Mouse (Mus musculus) liver, embryonic 13.5 days (tissue): ENCODE data around the gene Rcor1. TPM values are rescaled to one million over a fixed set of nuclear protein-coding genes. Genes with fewer than 3 reads are reported as not detected.

ENCODE experiments used
- ATAC-seq: fragments of 200-750 bp; cut with Nextera tagmentation; 2 replicates; pipeline ENCODE4 v1.8.0; 2017; ENCODE audit warnings: low read depth, mild to moderate bottlenecking, moderate number of reproducible peaks, moderate library complexity
- DNase-seq: peaks from one replicate; pipeline ENCODE4 v3.0.0; 2022
- H3K27ac ChIP-seq: fragments of 300-500 bp; sonication (generic); 2 replicates; pipeline ENCODE4 v1.5.1; 2015; ENCODE audit warnings: moderate library complexity, mild to moderate bottlenecking, inconsistent platforms
- H3K27me3 ChIP-seq: fragments of 300-500 bp; sonication (generic); 2 replicates; pipeline ENCODE4 v1.6.1; 2015; ENCODE audit warnings: mild to moderate bottlenecking, inconsistent platforms
- H3K36me3 ChIP-seq: fragments of 300-500 bp; sonication (generic); 2 replicates; pipeline ENCODE4 v1.6.1; 2015; ENCODE audit warnings: mild to moderate bottlenecking, inconsistent platforms
- H3K4me1 ChIP-seq: fragments of 300-500 bp; sonication (generic); replicated peaks from 2 replicates; pipeline ENCODE4 v1.6.1; 2015; ENCODE audit warnings: inconsistent platforms
- H3K4me2 ChIP-seq: fragments of 300-500 bp; sonication (generic); 2 replicates; pipeline ENCODE4 v1.6.1; 2015; ENCODE audit warnings: inconsistent platforms, mild to moderate bottlenecking, moderate library complexity
- H3K4me3 ChIP-seq: fragments of 300-500 bp; sonication (generic); replicated peaks from 2 replicates; pipeline ENCODE4 v1.5.1; 2015; ENCODE audit warnings: mild to moderate bottlenecking, inconsistent platforms
- H3K9ac ChIP-seq: fragments of 300-500 bp; sonication (generic); 2 replicates; pipeline ENCODE4 v1.6.1; 2015; ENCODE audit warnings: mild to moderate bottlenecking, inconsistent platforms
- H3K9me3 ChIP-seq: fragments of 300-500 bp; sonication (generic); replicated peaks from 2 replicates; pipeline ENCODE4 v1.6.1; 2016; ENCODE audit warnings: inconsistent platforms
- WGBS: fragments of 180-500 bp; shearing (Covaris S2); methylation state at CpG from one replicate; pipeline ENCODE4 v1.1.7; 2015; ENCODE audit not compliant: insufficient replicate concordance; 5-methylcytosine and 5-hydroxymethylcytosine counted together
- polyA plus RNA-seq: library from polyadenylated mRNA; unstranded; fragments of >200 nt; fragmentation: Nextera tagmentation; extraction: Ambion mirVana; gene quantifications from 2 replicates; pipeline ENCODE4 v1.2.1, GENCODE M21; 2015

The Rcor1 gene
- polyA plus RNA-seq, 1 experiment from 2014 or later: 5.8 TPM

DNA sequence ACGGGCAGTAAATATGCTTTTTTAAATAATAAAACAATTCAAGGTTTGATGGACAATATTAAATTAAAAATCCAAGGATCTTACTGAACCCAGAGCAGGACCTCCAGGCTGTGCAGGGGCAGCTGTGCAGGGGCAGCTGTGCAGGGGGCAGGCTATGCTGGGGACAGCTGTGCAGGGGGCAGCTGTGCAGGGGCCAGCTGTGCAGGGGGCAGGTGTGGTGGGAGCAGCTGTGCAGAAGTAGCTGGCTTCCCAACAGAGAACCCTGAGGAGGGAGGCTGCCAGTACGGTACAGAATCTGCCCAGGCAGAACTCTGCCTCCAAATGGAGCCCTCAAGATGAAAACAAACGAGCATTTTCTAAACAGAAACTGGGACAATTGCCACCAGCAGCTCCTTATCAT, 96.8 kb downstream of the Rcor1 start:
- DNase-seq (no peak), ATAC-seq (no peak)
- WGBS: 55% methylated on average over 3 of the region's 3 CpGs
- H3K4me3 ChIP-seq: no peak overlapping the region
- no peaks in the 10 kb centered on the region for H3K36me3 ChIP-seq
- H3K9ac ChIP-seq: no peak overlapping the region
- no peaks in the 10 kb centered on the region for H3K27me3 ChIP-seq
- no peak overlapping the region for H3K27ac ChIP-seq
- peaks cover 6% of the 10 kb centered on the region; the same call in 1 of the 2 replicates for H3K9me3 ChIP-seq
- H3K4me1 ChIP-seq: peaks cover 3% of the 10 kb centered on the region; the same call in 1 of the 2 replicates
- H3K4me2 ChIP-seq: no peak overlapping the region

DNA sequence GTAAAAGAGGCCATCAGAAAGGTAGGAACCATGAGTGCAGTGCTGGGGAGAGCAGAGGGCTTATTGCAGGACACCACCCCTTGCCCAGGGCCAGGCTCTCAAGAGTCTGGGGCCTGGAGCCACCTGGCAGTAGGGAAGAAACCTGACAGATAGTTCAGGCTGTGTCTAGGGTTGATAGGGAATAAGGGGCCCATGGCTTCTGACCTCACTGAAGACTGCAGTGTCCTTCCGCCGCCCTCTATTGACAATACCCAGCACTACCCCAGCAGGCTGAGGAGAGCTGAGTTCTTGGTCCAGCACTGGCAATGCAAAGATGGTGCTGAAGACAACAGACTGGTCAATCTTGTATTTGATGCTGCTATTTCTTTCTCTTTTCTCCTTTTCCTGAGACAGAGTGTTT, 97.9 kb downstream of the Rcor1 start:
- Histone ChIP-seq H3K4me3 (no peak overlapping the region), H3K36me3 (no peaks in the 10 kb centered on the region), H3K4me1 (peaks cover 3% of the 10 kb centered on the region; the same call in 1 of the 2 replicates), H3K27me3 (no peaks in the 10 kb centered on the region), H3K4me2 (no peak overlapping the region), H3K9ac (no peak overlapping the region), H3K27ac (no peak overlapping the region), H3K9me3 (peaks cover 6% of the 10 kb centered on the region; the same call in 1 of the 2 replicates)
- ATAC-seq (peak; percentile 57; the same call in 1 of the 2 replicates), DNase-seq (peak; percentile 15)
- 43% methylated on average over 2 of the region's 2 CpGs for WGBS

GRCm38 (mm10) chr12:111143005-111143508, 103.9 kb downstream of the Rcor1 start:
- Histone ChIP-seq H3K4me2 (no peak overlapping the region), H3K27me3 (peaks cover 12% of the 10 kb centered on the region), H3K9me3 (peaks cover 6% of the 10 kb centered on the region; the same call in 1 of the 2 replicates), H3K27ac (no peak overlapping the region), H3K36me3 (no peaks in the 10 kb centered on the region), H3K4me1 (peaks cover 20% of the 10 kb centered on the region), H3K4me3 (no peak overlapping the region), H3K9ac (no peak overlapping the region)
- ATAC-seq (no peak), DNase-seq (no peak)
- WGBS: 22% methylated on average over 12 of the region's 12 CpGs

- DNase-seq (no peak), ATAC-seq (no peak)
- H3K36me3 ChIP-seq: no peaks in the 10 kb centered on the region
- H3K4me2 ChIP-seq: no peak overlapping the region
- H3K9me3 ChIP-seq: peaks cover 6% of the 10 kb centered on the region; the same call in 1 of the 2 replicates
- no peak overlapping the region for H3K9ac ChIP-seq
- 69% methylated on average over 16 of the region's 16 CpGs for WGBS
- peaks cover 12% of the 10 kb centered on the region for H3K27me3 ChIP-seq
- no peak overlapping the region for H3K4me3 ChIP-seq
- peaks cover 21% of the 10 kb centered on the region for H3K4me1 ChIP-seq
- no peak overlapping the region for H3K27ac ChIP-seq
Measured at GRCm38 (mm10) chr12:111143509-111144063, 104.4 kb downstream of the Rcor1 start.

DNA sequence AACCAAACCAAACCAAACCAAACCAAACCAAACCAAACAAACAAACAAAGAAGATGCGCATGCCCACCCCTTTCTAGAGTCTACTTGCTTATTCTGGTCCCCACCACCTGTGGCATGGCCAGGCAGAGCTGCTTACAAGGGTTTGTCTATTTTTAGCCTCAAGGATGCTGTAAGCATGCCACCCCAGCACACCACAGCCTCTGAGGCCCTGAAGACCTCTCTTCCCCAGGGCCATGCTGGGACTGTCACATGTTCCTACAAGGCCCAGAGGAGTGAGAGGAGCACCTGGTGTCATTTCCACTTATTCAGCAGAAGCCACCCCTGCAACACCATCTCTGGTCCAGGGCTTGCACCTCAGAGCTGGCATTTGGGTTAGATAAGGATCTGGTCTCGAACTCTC, 105.4 kb downstream of the Rcor1 start:
- no peak overlapping the region for H3K9ac ChIP-seq
- no peak for ATAC-seq

DNA sequence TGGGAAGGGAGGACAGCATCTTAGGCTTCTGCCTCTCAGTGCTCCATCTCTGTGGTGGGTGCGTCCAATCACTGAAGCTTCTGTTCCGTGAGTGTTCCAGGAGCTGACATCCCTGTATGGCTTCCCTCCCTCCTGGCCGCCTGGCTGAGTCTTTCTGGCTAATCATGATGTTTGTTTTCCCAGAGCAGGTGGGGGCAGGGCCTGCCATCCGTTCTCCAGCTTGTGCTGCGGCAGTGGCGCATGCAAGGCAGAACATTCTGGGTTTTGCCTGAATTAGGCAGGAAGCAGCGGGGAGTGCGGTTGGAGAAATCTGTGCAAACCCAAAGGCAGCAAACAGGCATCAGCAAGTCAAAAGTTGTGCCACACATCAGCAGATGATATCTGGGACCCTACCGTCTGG, 106.1 kb downstream of the Rcor1 start:
- no peak for ATAC-seq
- no peak overlapping the region for H3K9ac ChIP-seq
- DNase-seq: no peak

More for the DNA sequence above, 105.4 kb downstream of the Rcor1 start:
- Histone ChIP-seq H3K27me3 (peaks cover 16% of the 10 kb centered on the region), H3K9me3 (no peaks in the 10 kb centered on the region), H3K27ac (no peak overlapping the region), H3K4me1 (peaks cover 30% of the 10 kb centered on the region), H3K36me3 (no peaks in the 10 kb centered on the region), H3K4me2 (no peak overlapping the region), H3K4me3 (no peak overlapping the region)
- DNase-seq: no peak
- WGBS: 70% methylated on average over 2 of the region's 2 CpGs

GRCm38 (mm10) chr12:111149495-111150235, 110.5 kb downstream of the Rcor1 start:
- DNase-seq: no peak
- H3K36me3 ChIP-seq: no peaks in the 10 kb centered on the region
- no peak for ATAC-seq
- WGBS: 43% methylated on average over 17 of the region's 17 CpGs
- peak overlapping the region; percentile 32; the same call in 1 of the 2 replicates for H3K4me2 ChIP-seq
- no peak overlapping the region for H3K27ac ChIP-seq
- peaks cover 56% of the 10 kb centered on the region for H3K4me1 ChIP-seq
- no peak overlapping the region for H3K4me3 ChIP-seq
- 0 out of 2 replicates have a peak, but pooled peaks cover 4% of the 10 kb centered on the region for H3K27me3 ChIP-seq
- no peaks in the 10 kb centered on the region for H3K9me3 ChIP-seq
- H3K9ac ChIP-seq: no peak overlapping the region

More for the DNA sequence above, 106.1 kb downstream of the Rcor1 start:
- 56% methylated on average over 9 of the region's 9 CpGs for WGBS
- no peak overlapping the region for H3K4me3 ChIP-seq
- H3K4me2 ChIP-seq: no peak overlapping the region
- peaks cover 16% of the 10 kb centered on the region for H3K27me3 ChIP-seq
- no peaks in the 10 kb centered on the region for H3K9me3 ChIP-seq
- H3K4me1 ChIP-seq: peaks cover 37% of the 10 kb centered on the region
- H3K27ac ChIP-seq: no peak overlapping the region
- no peaks in the 10 kb centered on the region for H3K36me3 ChIP-seq

- ATAC-seq: no peak
- H3K27ac ChIP-seq: no peak overlapping the region
- H3K27me3 ChIP-seq: 0 out of 2 replicates have a peak, but pooled peaks cover 4% of the 10 kb centered on the region
- H3K4me1 ChIP-seq: peaks cover 53% of the 10 kb centered on the region
- no peaks in the 10 kb centered on the region for H3K9me3 ChIP-seq
- H3K9ac ChIP-seq: no peak overlapping the region
- H3K4me2 ChIP-seq: peak overlapping the region; percentile 32; the same call in 1 of the 2 replicates
- no peaks in the 10 kb centered on the region for H3K36me3 ChIP-seq
- H3K4me3 ChIP-seq: no peak overlapping the region
- DNase-seq: peak; percentile 42
- 7% methylated on average over 6 of the region's 6 CpGs for WGBS
Measured at GRCm38 (mm10) chr12:111150236-111150596, 111.1 kb downstream of the Rcor1 start.

GRCm38 (mm10) chr12:111151422-111152156, 112.4 kb downstream of the Rcor1 start:
- DNase-seq (peak; percentile 60), ATAC-seq (peak; percentile 97)
- Histone ChIP-seq H3K4me1 (peaks cover 47% of the 10 kb centered on the region), H3K36me3 (no peaks in the 10 kb centered on the region), H3K27me3 (0 out of 2 replicates have a peak, but pooled peaks cover 4% of the 10 kb centered on the region), H3K9ac (peak overlapping the region; percentile 29; the same call in 1 of the 2 replicates), H3K4me3 (no peak overlapping the region), H3K27ac (peak overlapping the region; percentile 68), H3K9me3 (no peaks in the 10 kb centered on the region), H3K4me2 (peak overlapping the region; percentile 32)
- WGBS: 35% methylated on average over 5 of the region's 5 CpGs

GRCm38 (mm10) chr12:111152579-111152978, 113.4 kb downstream of the Rcor1 start:
- 0 out of 2 replicates have a peak, but pooled peaks cover 4% of the 10 kb centered on the region for H3K27me3 ChIP-seq
- H3K4me2 ChIP-seq: no peak overlapping the region
- 0 out of 2 replicates have a peak overlapping the region, but pooled peaks have one; percentile 68 for H3K27ac ChIP-seq
- DNase-seq (no peak), ATAC-seq (no peak)
- peaks cover 47% of the 10 kb centered on the region for H3K4me1 ChIP-seq
- no peak overlapping the region for H3K4me3 ChIP-seq
- H3K36me3 ChIP-seq: no peaks in the 10 kb centered on the region
- no peaks in the 10 kb centered on the region for H3K9me3 ChIP-seq
- 75% methylated on average over 6 of the region's 6 CpGs for WGBS
- H3K9ac ChIP-seq: no peak overlapping the region
